Mouse (Mus musculus) lung, postnatal 0 days (tissue): ENCODE results near the gene Acvr2b.

Experiments
- CTCF ChIP-seq: IDR thresholded peaks from 2 replicates; pipeline ENCODE4 v1.5.1; 2016; ENCODE audit warnings: antibody characterized with exemption, mild to moderate bottlenecking
- EP300 ChIP-seq: IDR thresholded peaks from 2 replicates; pipeline ENCODE4 v1.6.1; 2016; ENCODE audit warnings: antibody characterized with exemption, mild to moderate bottlenecking, control low read depth

GRCm38 (mm10) chr9:119438065-119438464 lies 36.1 kb downstream of the Acvr2b start:
- no peak for TF ChIP-seq CTCF
- TF ChIP-seq EP300 = no peak
